21 mouse cellular contexts compared by ENCODE assay signal in genomic region chr15:88943896-88944551, GRCm38 (mm10). TPM values are rescaled to one million over a fixed set of nuclear protein-coding genes. Genes with fewer than 3 reads are reported as not detected.
DNase-seq lines count a peak whose midpoint lies in the region; TF ChIP-seq lines count a peak whose summit lies in the region.
"Had no signal": no experiment of that assay in that cellular context is flagged by ENCODE, and none has a peak within 500 bp of the region (broad histone marks: within the 10 kb centered on the region; RNA-seq: fewer than 3 reads in every experiment).

No protein-coding gene starts in this region.

- H3K27ac ChIP-seq in embryonic fibroblast, embryonic 13.5 days (ENCODE audit: insufficient read depth, low read length) = peak overlapping the region; percentile 18; the same call in 1 of the 2 replicates
- H3K27ac ChIP-seq: forebrain, embryonic 12.5 days; heart, adult 2 months; midbrain, embryonic 10.5 days had no signal

- peaks cover 3% of the 10 kb centered on the region; the same call in 1 of the 2 replicates for H3K4me1 ChIP-seq in embryonic fibroblast, embryonic 13.5 days (ENCODE audit: control insufficient read depth, insufficient read depth, low read length)
- H3K4me1 ChIP-seq: forebrain, embryonic 12.5 days; midbrain, embryonic 10.5 days had no signal

- H3K36me3 ChIP-seq in myocyte (ENCODE audit: control insufficient read depth, insufficient read depth) = no peaks in the 10 kb centered on the region
- H3K36me3 ChIP-seq: forebrain, embryonic 12.5 days; midbrain, embryonic 10.5 days had no signal

- intact Hi-C loops in heart, postnatal 10 days (cut with DNase I) = no loop called here

- H3K4me3 ChIP-seq in embryonic fibroblast, embryonic 13.5 days (ENCODE audit: insufficient read depth, low read length) = no peak overlapping the region
- no peak overlapping the region for H3K4me3 ChIP-seq in myocyte
- H3K4me3 ChIP-seq: forebrain, embryonic 12.5 days; heart, adult 2 months; midbrain, embryonic 10.5 days had no signal

- peak; percentile 88 for DNase-seq in heart, adult 11 months
- no peak for DNase-seq in heart, postnatal 10 days
- DNase-seq in retina, postnatal 1 day = peak; percentile 12
- no peak for DNase-seq in retina, embryonic 14.5 days (ENCODE audit: low spot score)
- no peak for DNase-seq in kidney, adult 18-20 months
- DNase-seq in neural tube, embryonic 10.5 days (ENCODE audit: extremely low spot score, low spot score) = no peak
- DNase-seq: cerebellum, adult 2 months; heart, adult 2 months; heart, postnatal 4 days; left cerebral cortex, postnatal 4 days had no signal

- no peak overlapping the region for H3ac ChIP-seq in myocyte (ENCODE audit: control insufficient read depth, insufficient read length)

- no peaks in the 10 kb centered on the region for H3K27me3 ChIP-seq in myocyte (ENCODE audit: control insufficient read depth, insufficient read depth, insufficient read length)
- H3K27me3 ChIP-seq: forebrain, embryonic 12.5 days had no signal

- no peak for TF ChIP-seq CTCF in embryonic fibroblast, embryonic 13.5 days (IDR thresholded peaks at IDR 0.05; ENCODE audit: borderline replicate concordance, insufficient read depth, low read length)

- no peak for TF ChIP-seq POLR2A in embryonic fibroblast, embryonic 13.5 days (IDR thresholded peaks at IDR 0.05; ENCODE audit: low read depth, low read length)
- TF ChIP-seq POLR2A in myocyte (IDR thresholded peaks at IDR 0.05; ENCODE audit: insufficient read length, low read depth) = no peak

- peak overlapping the region; percentile 10 for H3K4me2 ChIP-seq in myocyte (ENCODE audit: low read depth)
- H3K4me2 ChIP-seq: forebrain, embryonic 12.5 days had no signal

- no peaks in the 10 kb centered on the region for H3K79me2 ChIP-seq in myocyte (ENCODE audit: control insufficient read depth, insufficient read depth)

TF ChIP-seq in myocyte, 11 proteins besides CTCF, POLR2A, EP300 and RAD21:
- TF ChIP-seq MYOG (IDR thresholded peaks at IDR 0.05; ENCODE audit: control insufficient read depth in 1 of 3, insufficient read depth in 1 of 3, insufficient read length in 2 of 3, low read depth in 2 of 3) = no peak
- TF ChIP-seq MAX (IDR thresholded peaks at IDR 0.05; ENCODE audit: low read depth) = no peak
- TF ChIP-seq SRF (IDR thresholded peaks at IDR 0.05; ENCODE audit: control insufficient read depth, insufficient read length, low read depth) = no peak
- TF ChIP-seq TCF3 (IDR thresholded peaks at IDR 0.05; ENCODE audit: insufficient read length, low read depth) = no peak
- no peak for TF ChIP-seq REST (IDR thresholded peaks at IDR 0.05; ENCODE audit: insufficient read depth, insufficient read length)
- no peak for TF ChIP-seq MYOD1 (IDR thresholded peaks at IDR 0.05; ENCODE audit: control insufficient read depth in 1 of 3, insufficient read length in 2 of 3, low read depth in 2 of 3)
- TF ChIP-seq CEBPB (IDR thresholded peaks at IDR 0.05; ENCODE audit: insufficient read depth, poor library complexity, severe bottlenecking) = no peak
- no peak for TF ChIP-seq E2F4 (IDR thresholded peaks at IDR 0.05; ENCODE audit: insufficient read depth)

RNA-seq across cellular contexts. Expression of gene Ttll8, which starts 10.2 kb away (rescaled TPM):
- total RNA-seq in heart, postnatal 10 days (2021) = not detected
- polyA plus RNA-seq in embryonic fibroblast, embryonic 13.5 days (2011; ENCODE audit: insufficient read length, low read depth, missing spikeins) = not detected in 2 replicates
- not detected for polyA plus RNA-seq in myocyte (2012; fragmentation: generic; extraction: Trizol)
- total RNA-seq: gastrocnemius, adult 18-20 months; heart, adult 2 months; heart, postnatal 4 days had no signal
- polyA plus RNA-seq: CD4-positive, CD25-positive, alpha-beta regulatory T cell, adult 4 months; embryonic facial prominence, embryonic 11.5 days; inflammation-experienced regulatory T-cells, adult 6 months; kidney, embryonic 16.5 days; liver, embryonic 16.5 days; midbrain, embryonic 10.5 days; spleen, adult 2 months had no signal

RNA-seq across cellular contexts. Expression of gene Mlc1, which starts 34.8 kb away (rescaled TPM):
- total RNA-seq in heart, postnatal 10 days (2021) = not detected
- polyA plus RNA-seq in embryonic fibroblast, embryonic 13.5 days (2011; ENCODE audit: insufficient read length, low read depth, missing spikeins) = 0.79 TPM in 1 of 2 replicates, not detected in the other
- not detected for polyA plus RNA-seq in myocyte (2012; fragmentation: generic; extraction: Trizol)
- total RNA-seq: gastrocnemius, adult 18-20 months; heart, adult 2 months; heart, postnatal 4 days had no signal
- polyA plus RNA-seq: CD4-positive, CD25-positive, alpha-beta regulatory T cell, adult 4 months; heart, adult 2 months; kidney, embryonic 16.5 days had no signal

RNA-seq across cellular contexts. Expression of gene Mov10l1, which starts 38.7 kb away (rescaled TPM):
- total RNA-seq in heart, postnatal 10 days (2021) = 10 to 100 TPM; 80.4 to 85.6 TPM
- not detected in 2 replicates for polyA plus RNA-seq in embryonic fibroblast, embryonic 13.5 days (2011; ENCODE audit: insufficient read length, low read depth, missing spikeins)
- polyA plus RNA-seq in myocyte (2012; fragmentation: generic; extraction: Trizol) = not detected
- total RNA-seq: gastrocnemius, adult 18-20 months had no signal
- polyA plus RNA-seq: CD4-positive, CD25-positive, alpha-beta regulatory T cell, adult 4 months; forebrain, embryonic 12.5 days; inflammation-experienced regulatory T-cells, adult 6 months; liver, embryonic 16.5 days; midbrain, embryonic 10.5 days; spleen, adult 2 months had no signal

Comparison
In these comparisons a context has a peak if more than half of its experiments do, and no peak if none do; other contexts are left out.
1. DNase-seq: peak in heart, adult 11 months (single experiment) and retina, postnatal 1 day (single experiment); none in heart, postnatal 10 days (0 of 2), retina, embryonic 14.5 days (single experiment), kidney, adult 18-20 months (single experiment) and neural tube, embryonic 10.5 days (single experiment).